Mouse (Mus musculus): ENCODE measurements around the gene Gm9048. TPM values are rescaled to one million over a fixed set of nuclear protein-coding genes. Genes with fewer than 3 reads are reported as not detected.
A peak's percentile ranks its signal among the peaks of the same experiment; 100 is the strongest.
"Not testable (repeated sequence)": the region's sequence is repeated elsewhere in the genome, so short reads cannot be mapped to it uniquely, and the experiment has no call there.

Gene Gm9048
- total RNA-seq (2022): not detected

GRCm38 (mm10) chr10:118348579-118348978 is at the start of gene Gm9048:
Gene Gm9048, minus strand, starts transcription at chr10:118348679.
- DNase-seq (ENCODE audit: low spot score in 2 of 2): not testable (repeated sequence)

GRCm38 (mm10) chr10:118370443-118370842 is 22.0 kb upstream of the Gm9048 start:
- DNase-seq (ENCODE audit: low spot score in 2 of 2): peak; percentile 33 to 46

- DNase-seq (ENCODE audit: low spot score in 2 of 2): no peak
Measured at GRCm38 (mm10) chr10:118369518-118369917, 21.0 kb upstream of the Gm9048 start.

- not testable (repeated sequence) for DNase-seq (ENCODE audit: low spot score in 2 of 2)
Measured at GRCm38 (mm10) chr10:118354005-118354404, 5.5 kb upstream of the Gm9048 start, which contains the start of gene Gm9049. Gene Gm9049, minus strand, starts transcription at chr10:118354105.

GRCm38 (mm10) chr10:118343155-118343554 is 5.3 kb downstream of the Gm9048 start, which contains the start of gene Gm9046:
Gene Gm9046, minus strand, starts transcription at chr10:118343255.
- DNase-seq (ENCODE audit: low spot score in 2 of 2): not testable (repeated sequence)

- not testable (repeated sequence) for DNase-seq (ENCODE audit: low spot score in 2 of 2)
Measured at GRCm38 (mm10) chr10:118337731-118338130, 10.7 kb downstream of the Gm9048 start, which contains the start of gene Gm9045. Gene Gm9045, minus strand, starts transcription at chr10:118337831.

GRCm38 (mm10) chr10:118332308-118332707 is 16.2 kb downstream of the Gm9048 start, which contains the start of gene Gm9044:
Gene Gm9044, minus strand, starts transcription at chr10:118332408.
- not testable (repeated sequence) for DNase-seq (ENCODE audit: low spot score in 2 of 2)

- not testable (repeated sequence) for DNase-seq (ENCODE audit: low spot score in 2 of 2)
Measured at GRCm38 (mm10) chr10:118326869-118327268, 21.6 kb downstream of the Gm9048 start, which contains the start of gene Gm9040. Gene Gm9040, minus strand, starts transcription at chr10:118326969.

- no peak for DNase-seq (ENCODE audit: low spot score in 2 of 2)
Measured at GRCm38 (mm10) chr10:118319024-118319423, 29.5 kb downstream of the Gm9048 start.

GRCm38 (mm10) chr10:118302133-118302532 is 46.3 kb downstream of the Gm9048 start:
- not testable (repeated sequence) for DNase-seq (ENCODE audit: low spot score in 2 of 2)

Other genes with a start within 250 kb of the Gm9048 start
- gene Mdm1, start 206.9 kb downstream of the Gm9048 start, total RNA-seq (2022): 1 to 10 TPM; 1.1 to 1.8 (median 1.6) TPM
- not detected for gene Il22, start 143.7 kb downstream of the Gm9048 start, total RNA-seq (2022)
- under 1 TPM; 0.29 to 0.54 (median 0.46) TPM for gene Gm32717, start 107.9 kb downstream of the Gm9048 start, total RNA-seq (2022)
- gene Gm32802, start 90.0 kb downstream of the Gm9048 start, total RNA-seq (2022): under 1 TPM; 0.29 to 0.54 (median 0.46) TPM
- gene Iltifb, start 53.6 kb downstream of the Gm9048 start, total RNA-seq (2022): not detected
- gene Gm9040, start 21.7 kb downstream of the Gm9048 start, total RNA-seq (2022): not detected
- gene Gm9044, start 16.3 kb downstream of the Gm9048 start, total RNA-seq (2022): not detected
- not detected for gene Gm9045, start 10.8 kb downstream of the Gm9048 start, total RNA-seq (2022)
- gene Gm9046, start 5.4 kb downstream of the Gm9048 start, total RNA-seq (2022): not detected
- gene Gm9049, start 5.4 kb upstream of the Gm9048 start, total RNA-seq (2022): not detected
- gene Ifng, start 92.4 kb upstream of the Gm9048 start, total RNA-seq (2022): not detected